Mouse (Mus musculus) myocyte (in vitro differentiated cells): ENCODE data around the gene AI837181. TPM values are rescaled to one million over a fixed set of nuclear protein-coding genes. Genes with fewer than 3 reads are reported as not detected.

Experiments
- H3K27me3 ChIP-seq: one replicate; pipeline ENCODE4 v1.6.1; 2011; ENCODE audit not compliant: control insufficient read depth, insufficient read depth, insufficient read length
- H3K36me3 ChIP-seq: one replicate; pipeline ENCODE4 v1.6.1; 2011; ENCODE audit not compliant: control insufficient read depth, insufficient read depth
- H3K4me2 ChIP-seq: one replicate; pipeline ENCODE4 v1.6.1; 2011; ENCODE audit warnings: low read depth, control low read depth
- H3K4me3 ChIP-seq: one replicate; pipeline ENCODE4 v1.5.1; 2011; ENCODE audit warnings: mild to moderate bottlenecking, control low read depth, moderate library complexity
- H3K79me2 ChIP-seq: one replicate; pipeline ENCODE4 v1.6.1; 2011; ENCODE audit not compliant: control insufficient read depth, insufficient read depth
- H3ac ChIP-seq: one replicate; pipeline ENCODE4 v1.6.1; 2011; ENCODE audit not compliant: control insufficient read depth, insufficient read length
- CEBPB ChIP-seq: IDR thresholded peaks from 2 replicates; pipeline ENCODE4 v1.6.1; 2011; ENCODE audit warnings: mild to moderate bottlenecking, moderate library complexity; ENCODE audit not compliant: poor library complexity, insufficient read depth, severe bottlenecking
- E2F4 ChIP-seq: IDR thresholded peaks from one replicate; pipeline ENCODE4 v1.6.1; 2011; ENCODE audit warnings: mild to moderate bottlenecking, control low read depth, moderate library complexity; ENCODE audit not compliant: insufficient read depth
- MAX ChIP-seq: IDR thresholded peaks from one replicate; pipeline ENCODE4 v1.6.1; 2011; ENCODE audit warnings: low read depth, mild to moderate bottlenecking, control low read depth
- MYOD1 ChIP-seq, 3 experiments: IDR thresholded peaks; one replicate each; pipeline ENCODE4 v1.6.1; 2011; ENCODE audit warnings: control low read depth in 2 of 3, low read depth in 2 of 3, mild to moderate bottlenecking in 2 of 3, moderate library complexity in 1 of 3; ENCODE audit not compliant: insufficient read length in 2 of 3, control insufficient read depth in 1 of 3
- MYOG ChIP-seq, 3 experiments: IDR thresholded peaks; one replicate each; pipeline ENCODE4 v1.6.1; 2011; ENCODE audit warnings: control low read depth in 2 of 3, low read depth in 2 of 3, mild to moderate bottlenecking in 2 of 3; ENCODE audit not compliant: insufficient read length in 2 of 3, control insufficient read depth in 1 of 3, insufficient read depth in 1 of 3
- POLR2A ChIP-seq: IDR thresholded peaks from one replicate; pipeline ENCODE4 v1.6.1; 2011; ENCODE audit warnings: low read depth, mild to moderate bottlenecking, control low read depth, moderate library complexity; ENCODE audit not compliant: insufficient read length
- POLR2AphosphoS2 ChIP-seq: IDR thresholded peaks from one replicate; pipeline ENCODE4 v1.6.1; 2011; ENCODE audit warnings: low read depth, control low read depth; ENCODE audit not compliant: insufficient read length
- REST ChIP-seq: IDR thresholded peaks from one replicate; pipeline ENCODE4 v1.6.1; 2011; ENCODE audit warnings: mild to moderate bottlenecking, control low read depth, moderate library complexity; ENCODE audit not compliant: insufficient read depth, insufficient read length
- SRF ChIP-seq: IDR thresholded peaks from one replicate; pipeline ENCODE4 v1.6.1; 2011; ENCODE audit warnings: low read depth; ENCODE audit not compliant: control insufficient read depth, insufficient read length
- TCF12 ChIP-seq: IDR thresholded peaks from one replicate; pipeline ENCODE4 v1.6.1; 2011; ENCODE audit warnings: mild to moderate bottlenecking, control low read depth; ENCODE audit not compliant: poor library complexity, insufficient read depth, severe bottlenecking
- TCF3 ChIP-seq: IDR thresholded peaks from one replicate; pipeline ENCODE4 v1.6.1; 2011; ENCODE audit warnings: low read depth, control low read depth; ENCODE audit not compliant: insufficient read length
- USF1 ChIP-seq: IDR thresholded peaks from one replicate; pipeline ENCODE4 v1.6.1; 2011; ENCODE audit warnings: low read depth, mild to moderate bottlenecking, control low read depth, moderate library complexity
- polyA plus RNA-seq: library from polyadenylated mRNA; unstranded; fragments of >200 nt; fragmentation: generic; extraction: Trizol; gene quantifications from one replicate; pipeline ENCODE4 v1.2.1, GENCODE M21; 2012; ENCODE audit warnings: missing spikeins

AI837181 gene
- polyA plus RNA-seq, 1 experiment, result 69.9 TPM

- TF ChIP-seq MAX (no peak), MYOD1 (IDR thresholded peaks at IDR 0.05; ENCODE audit: control insufficient read depth in 1 of 3, insufficient read length in 2 of 3, low read depth in 2 of 3) (no peak), USF1 (no peak), MYOG (IDR thresholded peaks at IDR 0.05; ENCODE audit: control insufficient read depth in 1 of 3, insufficient read depth in 1 of 3, insufficient read length in 2 of 3, low read depth in 2 of 3) (no peak), TCF12 (no peak), POLR2AphosphoS2 (no peak), SRF (no peak), E2F4 (no peak), REST (no peak), TCF3 (no peak), POLR2A (no peak)
- no peaks in the 10 kb centered on the region for H3K27me3 ChIP-seq
- H3K4me3 ChIP-seq, result peak within 1 kb of the TSS; percentile 48
- H3K4me2 ChIP-seq, result peak within 1 kb of the TSS; percentile 93
- H3ac ChIP-seq, result peak within 1 kb of the TSS; percentile 63
- H3K79me2 ChIP-seq, result peaks cover 51% of the 10 kb centered on the region
- peaks cover 7% of the 10 kb centered on the region for H3K36me3 ChIP-seq
Observed at GRCm38 (mm10) chr19:5457746-5458442, 33.0 kb downstream of the AI837181 start, which contains the start of gene Ccdc85b. Gene Ccdc85b (minus strand): TSS chr19:5457894.

- peaks cover 42% of the 10 kb centered on the region for H3K79me2 ChIP-seq
- H3K4me2 ChIP-seq, result peak overlapping the region; percentile 96
- H3K36me3 ChIP-seq, result peaks cover 5% of the 10 kb centered on the region
- H3K4me3 ChIP-seq, result no peak overlapping the region
- H3ac ChIP-seq, result no peak overlapping the region
- no peaks in the 10 kb centered on the region for H3K27me3 ChIP-seq
- TF ChIP-seq MYOG (IDR thresholded peaks at IDR 0.05; ENCODE audit: control insufficient read depth in 1 of 3, insufficient read depth in 1 of 3, insufficient read length in 2 of 3, low read depth in 2 of 3) (no peak), POLR2A (no peak), MAX (no peak), POLR2AphosphoS2 (no peak), SRF (no peak), USF1 (no peak)
Observed at GRCm38 (mm10) chr19:5459019-5459418, 34.1 kb downstream of the AI837181 start.

GRCm38 (mm10) chr19:5459896-5460295, 35.0 kb downstream of the AI837181 start:
- TF ChIP-seq MAX (no peak), POLR2AphosphoS2 (no peak), CEBPB (no peak), USF1 (no peak), TCF12 (no peak), MYOD1 (IDR thresholded peaks at IDR 0.05; ENCODE audit: control insufficient read depth in 1 of 3, insufficient read length in 2 of 3, low read depth in 2 of 3) (no peak), POLR2A (no peak), MYOG (IDR thresholded peaks at IDR 0.05; ENCODE audit: control insufficient read depth in 1 of 3, insufficient read depth in 1 of 3, insufficient read length in 2 of 3, low read depth in 2 of 3) (no peak), REST (no peak), TCF3 (no peak), SRF (no peak), E2F4 (no peak)
- H3K36me3 ChIP-seq, result peaks cover 6% of the 10 kb centered on the region

GRCm38 (mm10) chr19:5460465-5460911, 35.5 kb downstream of the AI837181 start, which contains the start of gene Fibp:
Gene Fibp (plus strand): TSS chr19:5460615.
- peak within 1 kb of the TSS; percentile 72 for H3ac ChIP-seq
- peak within 1 kb of the TSS; percentile 94 for H3K4me3 ChIP-seq
- no peaks in the 10 kb centered on the region for H3K27me3 ChIP-seq
- H3K4me2 ChIP-seq, result peak within 1 kb of the TSS; percentile 96
- H3K36me3 ChIP-seq, result peaks cover 12% of the 10 kb centered on the region
- TF ChIP-seq POLR2AphosphoS2 (peak; percentile 83), USF1 (no peak), POLR2A (peak; percentile 81)
- H3K79me2 ChIP-seq, result peaks cover 28% of the 10 kb centered on the region

More at GRCm38 (mm10) chr19:5459896-5460295, 35.0 kb downstream of the AI837181 start:
- peak overlapping the region; percentile 96 for H3K4me2 ChIP-seq
- H3K4me3 ChIP-seq, result peak overlapping the region; percentile 94
- H3K27me3 ChIP-seq, result no peaks in the 10 kb centered on the region
- peaks cover 34% of the 10 kb centered on the region for H3K79me2 ChIP-seq
- peak overlapping the region; percentile 72 for H3ac ChIP-seq

GRCm38 (mm10) chr19:5461411-5461810, 36.5 kb downstream of the AI837181 start:
- H3ac ChIP-seq, result peak overlapping the region; percentile 72
- peak overlapping the region; percentile 84 for H3K4me2 ChIP-seq
- peak overlapping the region; percentile 94 for H3K4me3 ChIP-seq
- TF ChIP-seq SRF (no peak), TCF12 (no peak), POLR2A (no peak), MYOD1 (IDR thresholded peaks at IDR 0.05; ENCODE audit: control insufficient read depth in 1 of 3, insufficient read length in 2 of 3, low read depth in 2 of 3) (no peak), REST (no peak), E2F4 (no peak), MAX (no peak), MYOG (IDR thresholded peaks at IDR 0.05; ENCODE audit: control insufficient read depth in 1 of 3, insufficient read depth in 1 of 3, insufficient read length in 2 of 3, low read depth in 2 of 3) (no peak), CEBPB (no peak), TCF3 (no peak), POLR2AphosphoS2 (no peak), USF1 (no peak)
- H3K36me3 ChIP-seq, result peaks cover 18% of the 10 kb centered on the region
- no peaks in the 10 kb centered on the region for H3K27me3 ChIP-seq
- peaks cover 18% of the 10 kb centered on the region for H3K79me2 ChIP-seq
